Mouse (Mus musculus): ENCODE measurements at regions not wholly inside any gene's neighbourhood (a gene's known extent, or its start where the extent isn't known, plus 50 kb on each side); places are given as distances from the start of the nearest gene placed in this dataset.
A peak's percentile ranks its signal among the peaks of the same experiment; 100 is the strongest.

DNA sequence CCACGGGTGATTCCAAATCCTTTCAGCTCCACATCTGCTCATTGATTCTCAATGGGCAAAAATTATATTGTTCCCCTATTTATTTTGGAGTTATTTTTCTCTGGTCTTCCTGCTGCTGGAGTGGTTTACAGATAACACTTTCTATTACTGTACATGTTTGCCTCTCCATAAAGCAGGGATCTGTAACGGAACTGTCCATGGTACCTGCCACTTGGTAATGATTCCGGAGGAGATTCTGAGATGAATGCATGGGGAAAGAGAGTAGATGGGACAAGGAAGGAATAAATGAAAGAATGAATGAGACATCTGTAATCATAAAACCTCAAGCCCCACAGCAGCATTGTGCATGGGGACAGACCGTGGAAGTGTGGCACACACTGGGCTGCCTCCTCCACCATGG is 1929.8 kb upstream of the Lrrc6 start:
- Histone ChIP-seq H3K4me1 (no peaks in the 10 kb centered on the region), H3K9me3 (no peaks in the 10 kb centered on the region), H3K27me3 (no peaks in the 10 kb centered on the region), H3K27ac (no peak overlapping the region), H3K4me2 (no peak overlapping the region), H3K9ac (no peak overlapping the region), H3K36me3 (no peaks in the 10 kb centered on the region), H3K4me3 (no peak overlapping the region)
- 57% methylated on average over 4 of the region's 4 CpGs for WGBS
- ATAC-seq (ENCODE audit: borderline replicate concordance, extremely low read depth, low FRiP score, low TSS enrichment), result no peak

GRCm38 (mm10) chr15:68428444-68429228 is 1927.9 kb upstream of the Lrrc6 start:
- WGBS, result 18% methylated on average over 6 of the region's 6 CpGs
- no peak overlapping the region for H3K27ac ChIP-seq
- H3K4me1 ChIP-seq, result no peaks in the 10 kb centered on the region
- no peaks in the 10 kb centered on the region for H3K27me3 ChIP-seq
- no peaks in the 10 kb centered on the region for H3K36me3 ChIP-seq
- H3K4me3 ChIP-seq, result no peak overlapping the region
- H3K4me2 ChIP-seq, result no peak overlapping the region
- no peaks in the 10 kb centered on the region for H3K9me3 ChIP-seq
- no peak overlapping the region for H3K9ac ChIP-seq
- ATAC-seq (ENCODE audit: borderline replicate concordance, extremely low read depth, low FRiP score, low TSS enrichment), result no peak

- no peak overlapping the region for H3K4me3 ChIP-seq
- H3K27ac ChIP-seq, result no peak overlapping the region
- no peak overlapping the region for H3K9ac ChIP-seq
- H3K9me3 ChIP-seq, result no peaks in the 10 kb centered on the region
- H3K4me1 ChIP-seq, result no peaks in the 10 kb centered on the region
- H3K27me3 ChIP-seq, result no peaks in the 10 kb centered on the region
- no peak for ATAC-seq (ENCODE audit: borderline replicate concordance, extremely low read depth, low FRiP score, low TSS enrichment)
- WGBS, result 25% methylated on average over 1 of the region's 1 CpGs
- H3K4me2 ChIP-seq, result no peak overlapping the region
- no peaks in the 10 kb centered on the region for H3K36me3 ChIP-seq
Measured at GRCm38 (mm10) chr15:68417142-68417541, 1916.4 kb upstream of the Lrrc6 start.

- no peak overlapping the region for H3K4me2 ChIP-seq
- no peak overlapping the region for H3K4me3 ChIP-seq
- H3K27me3 ChIP-seq, result no peaks in the 10 kb centered on the region
- ATAC-seq (ENCODE audit: borderline replicate concordance, extremely low read depth, low FRiP score, low TSS enrichment), result no peak
- no peak overlapping the region for H3K27ac ChIP-seq
- no peak overlapping the region for H3K9ac ChIP-seq
- 17% methylated on average over 3 of the region's 3 CpGs for WGBS
- H3K4me1 ChIP-seq, result no peaks in the 10 kb centered on the region
- H3K36me3 ChIP-seq, result no peaks in the 10 kb centered on the region
- H3K9me3 ChIP-seq, result no peaks in the 10 kb centered on the region
Measured at GRCm38 (mm10) chr15:68415401-68415925, 1914.8 kb upstream of the Lrrc6 start.

DNA sequence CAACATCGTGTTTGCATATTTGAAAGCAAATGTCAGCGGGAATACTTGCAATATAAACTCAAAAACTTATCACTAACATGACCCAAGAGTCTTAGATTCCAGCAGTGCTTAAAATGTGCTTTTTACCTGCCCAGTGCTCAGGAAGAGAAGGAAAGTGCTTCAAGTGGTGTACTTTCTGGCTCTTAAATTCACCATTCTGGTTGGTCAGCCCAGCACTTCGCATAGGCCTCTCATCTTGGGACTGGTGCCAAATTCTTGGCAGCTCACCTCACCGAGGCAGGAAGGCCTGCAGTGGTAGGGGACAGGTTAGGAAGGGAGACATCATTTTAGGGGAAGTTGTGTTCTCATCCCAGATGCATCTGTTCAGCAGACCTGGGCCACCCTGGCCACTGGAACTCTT is 1913.3 kb upstream of the Lrrc6 start:
- no peaks in the 10 kb centered on the region; the same call in 1 of the 2 replicates for H3K4me1 ChIP-seq
- no peak overlapping the region for H3K9ac ChIP-seq
- no peaks in the 10 kb centered on the region for H3K9me3 ChIP-seq
- H3K27ac ChIP-seq, result peak overlapping the region; percentile 83
- no peak overlapping the region for H3K4me2 ChIP-seq
- WGBS, result 25% methylated on average over 4 of the region's 4 CpGs
- no peaks in the 10 kb centered on the region for H3K27me3 ChIP-seq
- peak; percentile 82 for ATAC-seq (ENCODE audit: borderline replicate concordance, extremely low read depth, low FRiP score, low TSS enrichment)
- no peak overlapping the region for H3K4me3 ChIP-seq
- H3K36me3 ChIP-seq, result no peaks in the 10 kb centered on the region

- Histone ChIP-seq H3K9ac (no peak overlapping the region), H3K27me3 (no peaks in the 10 kb centered on the region), H3K27ac (peak overlapping the region; percentile 83; the same call in 1 of the 2 replicates), H3K9me3 (no peaks in the 10 kb centered on the region), H3K36me3 (no peaks in the 10 kb centered on the region), H3K4me3 (no peak overlapping the region), H3K4me2 (no peak overlapping the region), H3K4me1 (no peaks in the 10 kb centered on the region; the same call in 1 of the 2 replicates)
- ATAC-seq (ENCODE audit: borderline replicate concordance, extremely low read depth, low FRiP score, low TSS enrichment), result no peak
- 48% methylated on average over 2 of the region's 2 CpGs for WGBS
Measured at GRCm38 (mm10) chr15:68412697-68413096, 1912.0 kb upstream of the Lrrc6 start.

DNA sequence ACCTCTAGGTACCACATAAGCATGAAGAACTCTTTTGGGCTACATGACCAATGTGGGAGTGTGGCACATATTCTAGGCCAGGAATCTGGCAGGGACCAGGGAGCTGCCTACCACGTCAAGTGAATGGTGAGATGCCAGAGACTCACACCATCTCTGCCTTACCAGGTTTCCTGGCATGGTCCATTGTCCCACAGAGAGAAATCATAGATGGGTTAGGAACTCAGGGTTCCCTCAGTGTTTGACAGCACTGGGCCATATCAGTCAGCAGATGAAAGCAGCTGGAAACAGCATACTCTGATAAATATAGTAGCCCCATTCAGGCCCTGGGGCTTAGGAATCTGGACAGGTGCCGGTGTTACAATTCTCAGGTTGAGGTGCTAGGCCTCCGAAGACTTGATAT is 1911.4 kb upstream of the Lrrc6 start:
- H3K4me3 ChIP-seq, result no peak overlapping the region

DNA sequence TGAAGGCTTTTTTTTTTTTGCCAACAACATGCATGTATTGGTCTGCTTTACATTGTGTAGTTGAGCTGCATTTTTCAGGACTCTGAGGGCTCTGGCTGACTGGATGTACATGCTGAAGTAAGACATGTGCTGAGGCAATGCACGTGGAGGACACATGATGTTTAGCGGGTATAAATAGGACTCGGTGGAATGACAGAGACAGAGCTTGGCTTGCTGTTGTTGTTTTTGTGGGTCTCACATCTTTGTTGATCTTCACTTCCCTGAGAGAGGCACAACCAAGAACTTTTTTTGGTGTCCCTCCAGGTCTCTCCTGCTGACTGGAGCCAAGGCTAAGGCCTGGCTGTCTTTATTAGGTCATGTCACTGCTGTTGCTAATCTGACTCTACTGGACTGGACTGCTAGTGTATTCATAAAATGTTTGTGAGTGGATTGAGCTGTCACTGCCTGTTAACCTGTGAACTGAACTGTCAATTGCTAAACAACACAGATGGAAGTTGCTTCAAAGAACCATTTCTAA is 1902.9 kb upstream of the Lrrc6 start:
- no peak for ATAC-seq (ENCODE audit: borderline replicate concordance, extremely low read depth, low FRiP score, low TSS enrichment)
- no peak overlapping the region for H3K27ac ChIP-seq
- no peaks in the 10 kb centered on the region for H3K9me3 ChIP-seq
- H3K36me3 ChIP-seq, result no peaks in the 10 kb centered on the region
- H3K9ac ChIP-seq, result no peak overlapping the region
- no peaks in the 10 kb centered on the region for H3K27me3 ChIP-seq
- H3K4me1 ChIP-seq, result no peaks in the 10 kb centered on the region
- no peak overlapping the region for H3K4me3 ChIP-seq
- 87% methylated on average over 3 of the region's 3 CpGs for WGBS
- H3K4me2 ChIP-seq, result no peak overlapping the region

More for the DNA sequence above, 1911.4 kb upstream of the Lrrc6 start:
- Histone ChIP-seq H3K9me3 (no peaks in the 10 kb centered on the region), H3K27me3 (no peaks in the 10 kb centered on the region), H3K4me2 (no peak overlapping the region), H3K36me3 (no peaks in the 10 kb centered on the region), H3K27ac (no peak overlapping the region), H3K9ac (no peak overlapping the region), H3K4me1 (no peaks in the 10 kb centered on the region; the same call in 1 of the 2 replicates)
- no peak for ATAC-seq (ENCODE audit: borderline replicate concordance, extremely low read depth, low FRiP score, low TSS enrichment)
- WGBS, result 88% methylated on average over 3 of the region's 3 CpGs

- Histone ChIP-seq H3K4me1 (no peaks in the 10 kb centered on the region), H3K4me3 (no peak overlapping the region), H3K27ac (0 out of 2 replicates have a peak overlapping the region, but pooled peaks have one; percentile 12), H3K36me3 (no peaks in the 10 kb centered on the region), H3K27me3 (no peaks in the 10 kb centered on the region), H3K9me3 (no peaks in the 10 kb centered on the region), H3K4me2 (no peak overlapping the region), H3K9ac (no peak overlapping the region)
- ATAC-seq (ENCODE audit: borderline replicate concordance, extremely low read depth, low FRiP score, low TSS enrichment), result no peak
- WGBS, result 50% methylated on average over 1 of the region's 1 CpGs
Measured at GRCm38 (mm10) chr15:68401726-68402125, 1901.0 kb upstream of the Lrrc6 start.

DNA sequence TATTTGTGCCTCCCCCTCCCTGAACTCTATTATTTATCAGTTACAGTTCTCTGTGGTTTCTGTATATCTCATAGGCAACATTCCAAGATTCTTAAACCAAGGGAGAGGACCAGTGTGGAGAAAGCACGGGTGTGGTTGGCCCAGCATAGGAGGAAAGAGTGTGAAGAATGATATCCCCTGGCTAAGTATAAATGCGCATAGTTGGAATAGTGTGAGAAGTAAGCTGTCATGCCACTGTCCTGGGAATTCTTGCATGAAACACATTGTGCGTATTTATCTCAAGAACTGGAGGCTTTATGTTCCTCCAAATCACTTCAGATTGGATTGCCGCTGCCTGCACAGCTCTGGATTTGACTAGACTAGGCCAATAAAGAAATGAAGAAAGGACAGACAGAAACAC is 1900.3 kb upstream of the Lrrc6 start:
- peak; percentile 79; the same call in 1 of the 2 replicates for ATAC-seq (ENCODE audit: borderline replicate concordance, extremely low read depth, low FRiP score, low TSS enrichment)
- 52% methylated on average over 4 of the region's 4 CpGs for WGBS
- H3K27ac ChIP-seq, result 0 out of 2 replicates have a peak overlapping the region, but pooled peaks have one; percentile 12

DNA sequence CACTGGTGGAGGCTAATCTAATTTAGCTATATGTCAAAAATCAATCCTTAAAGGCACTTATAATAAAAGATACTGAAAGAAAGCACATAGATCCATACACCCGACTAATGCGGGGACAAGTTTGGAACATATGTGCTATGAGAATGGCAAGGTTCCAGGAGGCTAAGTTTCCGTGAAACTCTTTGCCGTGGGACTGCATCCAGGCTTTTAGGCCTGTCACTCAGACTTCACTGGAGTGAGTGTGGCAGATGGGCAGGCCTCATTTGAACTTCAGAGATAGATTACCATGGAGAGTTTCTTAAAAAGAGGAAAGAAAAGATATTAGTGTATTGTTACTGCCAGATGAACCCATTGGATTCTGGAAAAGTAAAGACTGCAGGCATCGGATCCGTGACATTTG is 1895.9 kb upstream of the Lrrc6 start:
- Histone ChIP-seq H3K9ac (no peak overlapping the region), H3K4me2 (no peak overlapping the region), H3K36me3 (no peaks in the 10 kb centered on the region), H3K27ac (no peak overlapping the region), H3K27me3 (no peaks in the 10 kb centered on the region), H3K9me3 (no peaks in the 10 kb centered on the region), H3K4me3 (no peak overlapping the region), H3K4me1 (no peaks in the 10 kb centered on the region)
- no peak for ATAC-seq (ENCODE audit: borderline replicate concordance, extremely low read depth, low FRiP score, low TSS enrichment)
- 87% methylated on average over 6 of the region's 6 CpGs for WGBS

More for the DNA sequence above, 1900.3 kb upstream of the Lrrc6 start:
- Histone ChIP-seq H3K27me3 (no peaks in the 10 kb centered on the region), H3K4me1 (no peaks in the 10 kb centered on the region), H3K36me3 (no peaks in the 10 kb centered on the region), H3K9ac (no peak overlapping the region), H3K9me3 (no peaks in the 10 kb centered on the region), H3K4me3 (no peak overlapping the region), H3K4me2 (no peak overlapping the region)

DNA sequence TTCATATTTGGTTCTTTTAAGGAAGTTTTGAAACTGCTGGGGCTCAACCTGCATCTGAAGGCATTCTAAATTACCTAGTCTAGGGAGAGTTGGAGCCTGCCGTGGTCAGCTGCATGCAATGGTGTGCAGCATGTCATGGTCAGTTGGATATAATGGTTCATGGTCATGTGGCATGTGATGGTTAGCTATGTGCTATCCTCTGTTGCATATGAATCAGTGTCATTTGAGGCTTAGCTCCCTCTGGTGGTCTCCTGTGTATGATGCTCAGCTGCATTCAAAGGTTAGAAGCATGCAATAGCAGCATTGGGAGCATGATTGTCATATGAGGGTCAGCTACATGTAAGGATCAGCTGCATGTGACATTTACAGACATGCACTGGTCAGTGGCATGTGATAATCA is 1894.0 kb upstream of the Lrrc6 start:
- no peak overlapping the region for H3K27ac ChIP-seq
- no peaks in the 10 kb centered on the region for H3K36me3 ChIP-seq
- H3K27me3 ChIP-seq, result no peaks in the 10 kb centered on the region
- no peaks in the 10 kb centered on the region for H3K9me3 ChIP-seq
- no peak overlapping the region for H3K4me2 ChIP-seq
- H3K4me1 ChIP-seq, result no peaks in the 10 kb centered on the region
- 0 out of 2 replicates have a peak, but pooled peaks have one; percentile 27 for ATAC-seq (ENCODE audit: borderline replicate concordance, extremely low read depth, low FRiP score, low TSS enrichment)
- no peak overlapping the region for H3K4me3 ChIP-seq
- H3K9ac ChIP-seq, result no peak overlapping the region
- 72% methylated on average over 1 of the region's 1 CpGs for WGBS
